Mouse (Mus musculus) kidney, adult 2 months (tissue): ENCODE measurements around the gene Ntn3. TPM values are rescaled to one million over a fixed set of nuclear protein-coding genes. Genes with fewer than 3 reads are reported as not detected.

Source experiments
- DNase-seq: peaks from one replicate; pipeline ENCODE4 v3.0.0; 2021
- H3K27ac ChIP-seq: fragments of 200-500 bp; 2 replicates; pipeline ENCODE4 v1.5.1; 2012; ENCODE audit warnings: low read depth, low read length, control low read depth, inconsistent platforms; ENCODE audit not compliant: insufficient read depth
- H3K27me3 ChIP-seq: fragments of 200-500 bp; replicated peaks from 2 replicates; pipeline ENCODE4 v1.6.1; 2012; ENCODE audit warnings: mild to moderate bottlenecking, moderate library complexity, low read length, inconsistent platforms; ENCODE audit not compliant: control insufficient read depth, insufficient read depth
- H3K36me3 ChIP-seq: fragments of 200-500 bp; 2 replicates; pipeline ENCODE4 v1.6.1; 2012; ENCODE audit warnings: mild to moderate bottlenecking, moderate library complexity, low read length, inconsistent platforms; ENCODE audit not compliant: control insufficient read depth, insufficient read depth
- H3K4me1 ChIP-seq: fragments of 200-500 bp; 2 replicates; pipeline ENCODE4 v1.6.1; 2011; ENCODE audit warnings: low read length; ENCODE audit not compliant: control insufficient read depth, insufficient read depth
- H3K4me3 ChIP-seq: fragments of 200-500 bp; 2 replicates; pipeline ENCODE4 v1.5.1; 2011; ENCODE audit warnings: mild to moderate bottlenecking, low read depth, low read length, control low read depth; ENCODE audit not compliant: insufficient read depth
- CTCF ChIP-seq: fragments of 200-500 bp; conservative IDR thresholded peaks from 2 replicates; pipeline ENCODE4 v1.5.1; 2011; ENCODE audit warnings: low read depth, mild to moderate bottlenecking, control low read depth, low read length, moderate library complexity, mixed read lengths; ENCODE audit not compliant: insufficient read depth, insufficient read length
- POLR2A ChIP-seq: fragments of 200-500 bp; IDR thresholded peaks from one replicate; pipeline ENCODE4 v1.6.1; 2011; ENCODE audit warnings: low read depth, low read length, control low read depth
- WGBS: fragments of 180-500 bp; shearing (Covaris S2); methylation state at CpG from one replicate; pipeline ENCODE4 v1.1.7; 2018; 5-methylcytosine and 5-hydroxymethylcytosine counted together
- polyA plus RNA-seq: library from polyadenylated mRNA; depleted of rRNA; stranded (reverse); fragments of >200 nt; gene quantifications from 2 replicates; pipeline ENCODE4 v1.2.3, GENCODE M21; 2012

The Ntn3 gene
- polyA plus RNA-seq, 1 experiment: 0.72 TPM

DNA sequence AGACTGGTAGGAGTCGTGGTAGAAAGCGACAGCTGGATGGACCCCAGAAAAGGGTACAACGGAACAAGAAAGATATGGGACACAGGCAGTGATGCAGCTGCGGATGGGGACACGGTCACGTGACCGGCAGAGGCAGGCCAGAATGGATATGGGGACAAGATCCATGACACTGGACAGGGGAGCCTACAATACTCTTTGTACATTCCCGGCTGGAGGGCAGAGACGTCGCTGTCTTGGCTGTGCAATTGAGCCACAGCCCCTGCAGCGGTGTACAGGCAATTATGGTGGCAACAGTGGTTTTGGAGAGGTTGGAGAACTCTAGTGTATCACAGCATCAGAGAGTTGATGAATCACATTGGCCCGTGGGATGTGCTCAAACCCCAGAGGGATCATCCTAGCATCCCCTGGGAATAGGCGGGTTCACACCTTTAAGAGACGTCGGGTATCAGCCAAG, 3.4 kb downstream of the Ntn3 start:
- peak; percentile 57 for DNase-seq
- WGBS: 7% methylated on average over 15 of the region's 15 CpGs
- Histone ChIP-seq H3K4me1 (peaks cover 4% of the 10 kb centered on the region; the same call in 1 of the 2 replicates), H3K4me3 (peak overlapping the region; percentile 54), H3K27ac (no peak overlapping the region), H3K27me3 (no peaks in the 10 kb centered on the region), H3K36me3 (no peaks in the 10 kb centered on the region)
- no peak for TF ChIP-seq CTCF
- TF ChIP-seq POLR2A: no peak

DNA sequence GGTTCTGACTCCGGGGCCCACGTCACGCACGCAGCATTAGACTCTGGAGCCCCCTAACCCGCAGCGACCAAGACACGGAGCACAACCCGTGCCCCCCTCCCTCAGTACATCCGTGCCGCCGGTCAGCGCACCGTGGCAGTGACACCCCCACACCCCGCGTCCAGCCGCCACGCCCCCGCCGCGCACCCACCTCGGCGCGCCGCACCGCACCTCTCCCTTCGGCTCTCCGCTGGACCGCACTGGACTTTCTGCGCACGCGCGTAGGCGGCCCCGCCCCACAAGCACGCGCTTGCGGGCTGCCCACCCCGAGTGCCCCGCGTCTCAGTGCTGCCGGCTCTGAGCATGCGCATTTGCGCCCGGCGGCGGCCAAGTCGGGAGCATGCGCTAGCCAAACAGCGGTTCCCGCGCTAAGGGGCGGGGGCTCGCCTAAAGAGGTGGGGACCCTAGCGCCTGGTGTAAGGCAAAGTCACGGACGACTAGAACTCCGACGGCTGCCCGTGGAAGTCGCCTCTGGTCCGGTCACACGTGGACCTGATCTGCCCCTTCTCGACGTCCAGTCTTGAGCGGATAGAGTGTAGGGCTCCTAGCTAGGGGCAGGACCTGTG, 3.9 kb downstream of the Ntn3 start, which contains the start of gene Tbc1d24:
Gene Tbc1d24 (minus strand): TSS at position 279 of the 605 bp plus-strand sequence.
- DNase-seq: peak; percentile 94
- Histone ChIP-seq H3K4me1 (peaks cover 4% of the 10 kb centered on the region; the same call in 1 of the 2 replicates), H3K27ac (no peak within 1 kb of the TSS), H3K4me3 (peak within 1 kb of the TSS; percentile 54), H3K27me3 (no peaks in the 10 kb centered on the region), H3K36me3 (no peaks in the 10 kb centered on the region)
- WGBS: under 1% methylated on average over 65 of the region's 65 CpGs
- no peak for TF ChIP-seq POLR2A

DNA sequence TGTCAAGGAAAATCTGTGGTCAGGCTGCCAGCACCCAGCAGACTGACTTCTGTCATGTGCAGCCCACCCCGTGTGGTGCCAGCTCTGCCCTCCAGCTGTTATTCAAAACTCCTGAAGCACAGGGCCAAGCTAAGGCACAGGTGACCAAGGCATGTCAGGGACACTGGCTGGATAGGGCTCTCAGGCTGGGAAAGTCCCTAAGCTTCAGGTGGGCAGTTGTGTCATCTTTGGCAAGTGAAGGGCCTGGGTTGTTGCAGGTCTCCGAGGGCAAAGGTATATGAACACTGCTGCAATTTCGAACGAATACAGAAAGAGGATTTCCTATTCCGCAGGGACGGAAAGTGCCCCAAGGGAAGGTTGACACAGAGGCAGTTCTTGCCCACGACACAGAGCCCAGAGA, 4.5 kb downstream of the Ntn3 start:
- Histone ChIP-seq H3K4me3 (peak overlapping the region; percentile 54), H3K4me1 (peaks cover 4% of the 10 kb centered on the region; the same call in 1 of the 2 replicates), H3K27ac (no peak overlapping the region), H3K36me3 (no peaks in the 10 kb centered on the region), H3K27me3 (no peaks in the 10 kb centered on the region)
- TF ChIP-seq POLR2A (no peak), CTCF (no peak)
- DNase-seq: no peak
- WGBS: 8% methylated on average over 7 of the region's 7 CpGs

DNA sequence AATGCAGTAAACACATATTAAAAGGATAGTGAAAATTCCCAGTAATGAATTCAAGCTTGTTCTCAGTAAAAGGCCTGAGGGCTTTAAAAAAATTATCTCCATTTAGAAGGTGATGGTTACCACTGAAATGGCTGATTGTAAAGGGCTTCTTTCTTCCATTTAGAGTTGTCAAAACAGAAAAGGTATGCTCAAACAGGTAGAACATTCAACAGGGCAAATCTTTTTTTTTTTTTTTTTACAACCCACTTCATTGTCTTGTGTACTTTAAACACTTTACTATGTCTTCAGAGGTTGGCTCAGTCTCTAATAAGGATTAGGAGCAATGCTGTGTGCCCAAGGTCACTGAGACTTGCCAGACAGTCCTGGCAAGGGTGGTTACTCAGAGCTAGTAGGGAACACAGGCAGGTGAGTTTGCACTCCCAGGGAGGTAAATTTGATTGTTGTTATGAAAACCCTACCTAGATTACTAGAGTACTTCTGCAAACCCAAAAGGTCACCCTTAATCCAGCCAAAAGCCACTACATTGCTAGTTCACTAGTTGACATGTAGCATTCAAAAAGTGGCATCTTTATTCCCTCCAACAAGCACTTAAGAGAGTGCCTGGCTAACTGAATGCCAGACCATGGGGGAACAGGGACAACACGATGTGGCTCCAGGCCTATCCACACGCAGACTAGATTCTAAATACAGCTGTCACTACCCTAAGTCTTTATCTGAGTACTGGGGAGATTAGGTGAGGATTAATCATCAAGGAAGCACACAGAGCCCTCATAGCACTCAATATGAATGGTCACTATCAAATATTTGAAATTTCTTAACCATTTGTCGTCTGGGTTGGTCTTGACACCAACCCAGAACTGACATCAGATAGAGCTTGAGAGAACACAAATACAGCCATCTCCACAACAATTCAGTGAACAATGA, 5.5 kb downstream of the Ntn3 start:
- H3K27ac ChIP-seq: no peak overlapping the region

DNA sequence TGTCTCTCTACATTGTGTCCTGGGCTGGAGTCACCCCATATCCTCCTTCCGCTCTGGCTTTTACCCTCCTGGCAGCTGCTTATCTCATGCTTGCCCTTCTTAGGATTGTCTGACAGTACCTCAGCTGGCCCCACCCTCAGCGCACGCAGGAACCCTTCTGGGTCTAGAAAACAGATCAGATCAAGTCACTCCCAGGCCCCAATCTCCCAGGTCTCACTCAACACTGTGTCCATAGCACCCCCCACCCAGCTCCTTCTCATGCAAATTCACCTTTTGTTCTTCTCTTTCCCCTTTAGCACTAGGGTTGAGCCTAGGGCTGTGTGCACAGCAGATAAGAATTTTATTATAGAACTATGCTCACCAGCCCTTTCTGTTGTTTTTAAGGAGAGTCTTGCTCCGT, 6.3 kb downstream of the Ntn3 start:
- 84% methylated on average over 4 of the region's 4 CpGs for WGBS
- Histone ChIP-seq H3K27ac (no peak overlapping the region), H3K27me3 (no peaks in the 10 kb centered on the region), H3K36me3 (no peaks in the 10 kb centered on the region), H3K4me3 (no peak overlapping the region), H3K4me1 (peaks cover 4% of the 10 kb centered on the region; the same call in 1 of the 2 replicates)
- no peak for DNase-seq
- TF ChIP-seq POLR2A: no peak
- no peak for TF ChIP-seq CTCF

More for the DNA sequence above, 5.5 kb downstream of the Ntn3 start:
- Histone ChIP-seq H3K27me3 (no peaks in the 10 kb centered on the region), H3K36me3 (no peaks in the 10 kb centered on the region), H3K4me1 (peaks cover 4% of the 10 kb centered on the region; the same call in 1 of the 2 replicates), H3K4me3 (no peak overlapping the region)
- WGBS: 80% methylated on average over 3 of the region's 3 CpGs
- no peak for TF ChIP-seq CTCF
- TF ChIP-seq POLR2A: no peak
- DNase-seq: peak; percentile 33

DNA sequence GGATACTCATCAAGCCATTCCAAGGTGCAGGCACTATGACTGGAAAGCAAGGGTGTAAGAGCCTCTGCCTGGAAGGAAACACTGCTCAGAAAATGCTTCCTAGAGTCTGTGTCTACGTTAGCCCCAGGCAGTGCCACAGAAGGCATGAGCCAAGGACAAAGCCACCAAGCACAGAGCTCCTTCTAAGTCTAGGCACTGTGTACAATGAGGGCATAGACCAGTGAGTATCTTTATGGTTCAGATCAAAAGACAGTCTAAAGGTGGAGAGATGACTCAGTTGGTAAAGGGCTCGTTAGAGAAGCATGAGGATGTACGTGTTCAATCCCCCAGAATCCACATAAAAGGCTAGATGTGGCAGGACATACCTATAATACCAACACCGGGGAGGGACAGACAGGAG, 8.2 kb downstream of the Ntn3 start:
- Histone ChIP-seq H3K4me1 (peaks cover 4% of the 10 kb centered on the region; the same call in 1 of the 2 replicates), H3K27ac (no peak overlapping the region), H3K4me3 (no peak overlapping the region), H3K27me3 (no peaks in the 10 kb centered on the region), H3K36me3 (no peaks in the 10 kb centered on the region)
- DNase-seq: no peak
- TF ChIP-seq POLR2A: no peak
- no peak for TF ChIP-seq CTCF
- 84% methylated on average over 4 of the region's 4 CpGs for WGBS

DNA sequence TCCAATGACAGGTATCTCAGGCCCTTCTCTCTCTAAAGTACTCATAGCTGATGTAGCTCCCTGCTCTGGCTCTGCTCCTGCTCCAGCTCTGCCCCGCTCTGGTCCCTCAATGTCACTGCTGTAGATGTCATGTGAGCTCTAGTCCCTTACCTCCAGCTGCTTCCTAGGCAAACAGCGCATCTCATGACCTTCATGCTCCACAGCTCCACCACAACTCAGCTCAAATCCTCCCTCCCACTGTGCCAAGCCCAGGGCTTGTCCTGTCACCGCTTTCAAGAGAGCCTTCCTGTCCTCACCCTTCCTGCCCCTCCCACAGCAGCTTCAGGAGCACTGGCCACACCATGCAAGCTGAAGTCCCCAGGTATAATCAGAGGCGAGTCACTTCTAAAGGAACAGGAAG, 9.6 kb downstream of the Ntn3 start:
- H3K27ac ChIP-seq: no peak overlapping the region
- no peak for TF ChIP-seq POLR2A
- no peak for TF ChIP-seq CTCF
- peak; percentile 38 for DNase-seq
- H3K4me1 ChIP-seq: no peaks in the 10 kb centered on the region
- H3K27me3 ChIP-seq: no peaks in the 10 kb centered on the region
- 51% methylated on average over 4 of the region's 4 CpGs for WGBS
- H3K4me3 ChIP-seq: no peak overlapping the region
- no peaks in the 10 kb centered on the region for H3K36me3 ChIP-seq
